Mouse (Mus musculus): Measurements from ENCODE around the gene Gm17416. TPM values are rescaled to one million over a fixed set of nuclear protein-coding genes. Genes with fewer than 3 reads are reported as not detected.

Gene Gm17416
- polyA plus RNA-seq, 1 experiment from 2014 or later: not detected

DNA sequence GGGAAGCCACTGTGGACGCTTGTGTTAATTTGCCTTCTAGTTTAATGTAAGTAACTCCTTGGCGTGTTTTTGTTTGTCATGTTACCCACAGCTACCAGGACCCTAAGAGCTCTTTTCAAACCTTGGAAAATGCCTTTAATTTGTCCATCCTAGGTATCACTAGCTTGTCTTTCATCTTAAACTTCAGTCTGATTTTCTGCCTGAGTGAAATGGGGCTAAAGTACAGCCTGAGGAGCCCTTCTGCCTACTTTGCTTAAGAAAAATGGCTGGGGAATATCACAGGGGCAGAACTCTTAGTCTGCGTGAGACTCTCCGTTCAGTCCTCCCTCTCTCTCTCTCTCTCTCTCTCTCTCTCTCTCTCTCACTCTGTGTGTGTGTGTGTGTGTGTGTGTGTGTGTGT lies 743 bp downstream of the Gm17416 start:
- 79% methylated on average over 4 of the region's 4 CpGs for WGBS
- no peak for ATAC-seq
- Histone ChIP-seq H3K9me3 (ENCODE audit: control insufficient read depth, low read length) (no peaks in the 10 kb centered on the region), H3K4me2 (ENCODE audit: low read length) (no peak overlapping the region), H3K4me1 (ENCODE audit: control insufficient read depth, insufficient read depth, low read depth, low read length) (no peaks in the 10 kb centered on the region), H3K36me3 (ENCODE audit: control insufficient read depth, insufficient read depth, low read length) (no peaks in the 10 kb centered on the region), H3K27ac (ENCODE audit: low read depth, low read length) (no peak overlapping the region), H3K27me3 (replicated peaks; ENCODE audit: control insufficient read depth, insufficient read depth, low read length) (no peaks in the 10 kb centered on the region), H3K4me3 (ENCODE audit: low read length) (no peak overlapping the region), H3K9ac (ENCODE audit: low read depth, low read length) (no peak overlapping the region)

DNA sequence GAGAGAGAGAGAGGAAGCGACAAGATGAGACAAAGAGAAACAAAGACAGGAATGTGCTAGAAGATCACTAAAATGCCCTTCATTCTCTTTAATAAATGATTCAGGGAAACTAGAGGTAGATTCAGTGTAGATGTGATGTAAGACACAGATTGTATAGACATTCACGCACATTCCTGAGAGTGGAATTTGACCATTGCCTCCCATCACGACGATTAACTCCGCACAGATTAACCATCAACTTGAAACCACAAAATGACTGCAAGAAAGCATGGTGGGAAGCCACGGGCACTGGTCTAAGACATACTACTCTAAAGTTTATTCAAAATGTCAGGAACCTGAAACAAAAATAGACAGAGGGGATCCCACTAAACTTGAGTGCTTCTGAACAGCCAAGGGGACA lies 1.2 kb downstream of the Gm17416 start:
- Histone ChIP-seq H3K36me3 (ENCODE audit: control insufficient read depth, insufficient read depth, low read length) (no peaks in the 10 kb centered on the region), H3K9ac (ENCODE audit: low read depth, low read length) (no peak overlapping the region), H3K4me3 (ENCODE audit: low read length) (no peak overlapping the region), H3K27ac (ENCODE audit: low read depth, low read length) (no peak overlapping the region), H3K4me2 (ENCODE audit: low read length) (no peak overlapping the region), H3K9me3 (ENCODE audit: control insufficient read depth, low read length) (no peaks in the 10 kb centered on the region), H3K4me1 (ENCODE audit: control insufficient read depth, insufficient read depth, low read depth, low read length) (no peaks in the 10 kb centered on the region), H3K27me3 (replicated peaks; ENCODE audit: control insufficient read depth, insufficient read depth, low read length) (no peaks in the 10 kb centered on the region)
- ATAC-seq: no peak
- 79% methylated on average over 6 of the region's 6 CpGs for WGBS

DNA sequence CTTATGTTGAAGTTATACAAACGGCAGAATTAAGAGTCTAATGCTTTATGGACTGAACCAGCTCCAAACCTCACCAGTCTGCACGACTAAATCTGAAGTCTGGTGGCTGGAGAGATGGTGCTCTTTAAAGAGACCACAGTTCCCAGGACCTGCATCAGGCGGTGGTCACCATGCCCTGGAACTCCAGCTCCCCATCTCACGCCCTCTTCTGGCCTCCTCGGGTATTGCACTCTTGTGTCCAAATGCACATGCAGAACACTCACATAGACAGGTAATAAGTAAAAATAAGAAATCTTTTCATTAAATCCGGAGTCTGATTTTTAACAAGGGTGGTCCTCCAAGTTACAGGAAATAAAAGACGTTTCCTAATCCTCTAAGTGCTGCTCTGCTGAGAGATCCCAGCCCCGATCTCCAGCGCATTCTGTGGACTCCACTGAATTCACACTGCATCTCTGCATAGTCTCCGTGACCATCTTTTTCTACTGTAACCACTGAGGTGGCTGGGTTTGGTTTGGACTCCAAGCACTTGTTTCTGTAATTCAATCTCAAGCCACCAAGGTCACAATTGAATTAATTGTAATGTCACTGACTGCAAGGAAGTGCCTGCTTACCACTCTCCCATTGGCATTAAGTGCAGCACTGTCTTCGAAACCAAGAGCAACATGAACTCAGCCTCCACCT lies 3.1 kb downstream of the Gm17416 start, which contains the start of gene Defb21:
TSS of gene Defb21 (plus strand) at position 631 of the 681 bp plus-strand sequence.
- Histone ChIP-seq H3K9ac (ENCODE audit: low read depth, low read length) (no peak within 1 kb of the TSS), H3K9me3 (ENCODE audit: control insufficient read depth, low read length) (no peaks in the 10 kb centered on the region), H3K4me2 (ENCODE audit: low read length) (no peak within 1 kb of the TSS), H3K4me3 (ENCODE audit: low read length) (no peak within 1 kb of the TSS), H3K27me3 (replicated peaks; ENCODE audit: control insufficient read depth, insufficient read depth, low read length) (no peaks in the 10 kb centered on the region), H3K36me3 (ENCODE audit: control insufficient read depth, insufficient read depth, low read length) (no peaks in the 10 kb centered on the region), H3K27ac (ENCODE audit: low read depth, low read length) (no peak within 1 kb of the TSS), H3K4me1 (ENCODE audit: control insufficient read depth, insufficient read depth, low read depth, low read length) (no peaks in the 10 kb centered on the region)
- 64% methylated on average over 11 of the region's 11 CpGs for WGBS
- no peak for ATAC-seq

DNA sequence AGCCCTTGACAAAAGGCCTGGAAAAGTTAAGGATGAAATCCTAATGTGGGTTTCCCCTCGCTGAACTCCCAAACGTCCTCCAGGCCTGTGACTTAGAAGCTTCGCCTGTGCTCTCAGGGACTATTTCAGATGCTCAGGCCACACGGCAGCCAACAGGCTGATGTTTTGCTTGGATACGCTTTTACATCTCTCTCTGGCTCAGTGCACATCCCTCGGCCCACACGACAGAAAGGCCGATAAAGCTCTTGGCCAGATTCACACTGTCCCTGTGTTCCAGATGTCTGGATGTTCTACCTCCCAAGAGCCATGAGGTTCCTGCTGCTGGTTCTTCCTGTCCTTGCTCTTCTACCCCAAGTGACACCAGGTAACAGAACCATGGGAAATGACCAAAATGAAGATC lies 4.3 kb downstream of the Gm17416 start:
- 86% methylated on average over 8 of the region's 8 CpGs for WGBS
- Histone ChIP-seq H3K4me3 (ENCODE audit: low read length) (no peak overlapping the region), H3K4me1 (ENCODE audit: control insufficient read depth, insufficient read depth, low read depth, low read length) (no peaks in the 10 kb centered on the region), H3K4me2 (ENCODE audit: low read length) (no peak overlapping the region), H3K36me3 (ENCODE audit: control insufficient read depth, insufficient read depth, low read length) (no peaks in the 10 kb centered on the region), H3K9ac (ENCODE audit: low read depth, low read length) (no peak overlapping the region), H3K27me3 (replicated peaks; ENCODE audit: control insufficient read depth, insufficient read depth, low read length) (no peaks in the 10 kb centered on the region), H3K27ac (ENCODE audit: low read depth, low read length) (no peak overlapping the region), H3K9me3 (ENCODE audit: control insufficient read depth, low read length) (no peaks in the 10 kb centered on the region)
- no peak for ATAC-seq

DNA sequence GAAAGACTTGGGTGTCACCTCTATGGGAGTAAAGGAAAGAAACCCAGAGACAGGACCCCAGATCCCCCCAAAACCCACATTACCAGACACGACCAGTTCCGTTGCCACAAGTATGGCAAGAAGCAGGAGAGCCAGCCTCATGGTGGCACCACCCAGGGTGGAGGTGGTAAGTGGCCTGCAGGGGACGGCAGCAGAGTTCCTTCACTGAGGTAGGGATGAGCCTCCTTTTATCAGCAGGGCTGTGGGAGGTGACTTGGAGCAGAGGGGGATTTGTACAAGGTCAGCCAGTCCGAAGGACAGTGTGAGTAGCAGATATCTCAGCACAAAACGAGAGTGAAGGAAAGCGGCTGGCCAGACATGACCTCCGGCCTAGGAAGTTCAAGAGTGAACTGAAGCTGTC lies 11.0 kb downstream of the Gm17416 start, which contains the start of gene Defb19:
TSS of gene Defb19 (minus strand) at position 206 of the 400 bp plus-strand sequence.
- Histone ChIP-seq H3K4me3 (ENCODE audit: low read length) (no peak within 1 kb of the TSS), H3K27me3 (replicated peaks; ENCODE audit: control insufficient read depth, insufficient read depth, low read length) (no peaks in the 10 kb centered on the region), H3K4me2 (ENCODE audit: low read length) (no peak within 1 kb of the TSS), H3K4me1 (ENCODE audit: control insufficient read depth, insufficient read depth, low read depth, low read length) (no peaks in the 10 kb centered on the region), H3K27ac (ENCODE audit: low read depth, low read length) (no peak within 1 kb of the TSS), H3K9ac (ENCODE audit: low read depth, low read length) (no peak within 1 kb of the TSS), H3K9me3 (ENCODE audit: control insufficient read depth, low read length) (no peaks in the 10 kb centered on the region), H3K36me3 (ENCODE audit: control insufficient read depth, insufficient read depth, low read length) (no peaks in the 10 kb centered on the region)
- WGBS: 74% methylated on average over 7 of the region's 7 CpGs
- no peak for ATAC-seq

DNA sequence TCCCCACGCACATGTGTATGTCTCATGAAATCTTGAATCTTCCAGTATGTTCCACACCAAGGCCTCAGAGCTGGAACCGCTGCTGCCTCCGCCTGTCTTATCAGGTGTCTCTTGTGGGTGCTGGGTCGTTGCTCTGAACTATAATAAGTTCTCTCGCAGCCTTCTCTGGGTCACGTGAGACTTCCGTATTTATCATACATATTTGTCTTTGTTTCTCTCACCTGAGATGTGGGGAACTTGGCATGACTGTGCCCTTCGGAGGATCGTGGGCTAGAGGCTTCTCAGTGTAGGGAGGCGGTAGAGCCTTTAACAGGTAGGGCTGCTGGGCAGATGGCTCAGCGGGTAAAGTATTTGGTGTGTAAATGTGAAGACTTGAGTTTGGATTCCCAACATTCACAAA lies 11.5 kb downstream of the Gm17416 start:
- Histone ChIP-seq H3K9me3 (ENCODE audit: control insufficient read depth, low read length) (no peaks in the 10 kb centered on the region), H3K9ac (ENCODE audit: low read depth, low read length) (no peak overlapping the region), H3K4me1 (ENCODE audit: control insufficient read depth, insufficient read depth, low read depth, low read length) (no peaks in the 10 kb centered on the region), H3K4me3 (ENCODE audit: low read length) (no peak overlapping the region), H3K36me3 (ENCODE audit: control insufficient read depth, insufficient read depth, low read length) (no peaks in the 10 kb centered on the region), H3K27me3 (replicated peaks; ENCODE audit: control insufficient read depth, insufficient read depth, low read length) (no peaks in the 10 kb centered on the region), H3K4me2 (ENCODE audit: low read length) (no peak overlapping the region), H3K27ac (ENCODE audit: low read depth, low read length) (no peak overlapping the region)
- ATAC-seq: no peak
- WGBS: 91% methylated on average over 11 of the region's 11 CpGs

DNA sequence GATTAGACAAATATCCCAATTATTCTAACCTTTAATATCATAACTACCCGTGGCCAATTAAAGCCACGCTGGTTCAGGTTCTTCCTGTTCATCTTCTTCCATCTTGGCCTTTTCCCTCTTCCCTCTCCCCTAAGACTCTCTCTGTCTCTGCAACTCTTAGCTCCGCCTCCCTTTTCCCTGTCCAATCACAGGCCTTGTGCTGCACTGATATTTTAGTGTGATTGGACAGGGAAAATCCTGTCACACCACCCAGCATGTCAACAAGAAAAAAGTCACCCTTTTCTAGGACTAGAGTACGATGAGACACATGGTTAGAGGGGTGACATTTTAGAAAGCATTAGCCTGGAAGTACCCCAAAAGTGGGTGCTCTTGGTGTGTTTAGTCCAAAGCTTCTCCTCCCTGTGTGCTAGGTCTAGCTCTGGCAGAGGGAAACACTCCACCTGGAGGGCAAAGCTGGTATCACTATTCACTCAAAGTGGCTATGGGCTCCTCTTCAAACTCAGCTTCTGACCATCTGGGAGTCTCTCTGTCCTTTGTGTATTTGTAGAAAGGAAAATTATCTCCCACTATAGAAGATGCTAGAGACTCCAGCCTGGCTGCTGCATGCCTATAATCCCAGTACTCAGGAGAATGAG lies 17.9 kb downstream of the Gm17416 start:
- Histone ChIP-seq H3K27ac (ENCODE audit: low read depth, low read length) (no peak overlapping the region), H3K9ac (ENCODE audit: low read depth, low read length) (no peak overlapping the region), H3K4me3 (ENCODE audit: low read length) (no peak overlapping the region), H3K9me3 (ENCODE audit: control insufficient read depth, low read length) (no peaks in the 10 kb centered on the region), H3K27me3 (replicated peaks; ENCODE audit: control insufficient read depth, insufficient read depth, low read length) (no peaks in the 10 kb centered on the region), H3K4me2 (ENCODE audit: low read length) (no peak overlapping the region), H3K4me1 (ENCODE audit: control insufficient read depth, insufficient read depth, low read depth, low read length) (no peaks in the 10 kb centered on the region), H3K36me3 (ENCODE audit: control insufficient read depth, insufficient read depth, low read length) (no peaks in the 10 kb centered on the region)
- 76% methylated on average over 4 of the region's 4 CpGs for WGBS
- ATAC-seq: no peak

DNA sequence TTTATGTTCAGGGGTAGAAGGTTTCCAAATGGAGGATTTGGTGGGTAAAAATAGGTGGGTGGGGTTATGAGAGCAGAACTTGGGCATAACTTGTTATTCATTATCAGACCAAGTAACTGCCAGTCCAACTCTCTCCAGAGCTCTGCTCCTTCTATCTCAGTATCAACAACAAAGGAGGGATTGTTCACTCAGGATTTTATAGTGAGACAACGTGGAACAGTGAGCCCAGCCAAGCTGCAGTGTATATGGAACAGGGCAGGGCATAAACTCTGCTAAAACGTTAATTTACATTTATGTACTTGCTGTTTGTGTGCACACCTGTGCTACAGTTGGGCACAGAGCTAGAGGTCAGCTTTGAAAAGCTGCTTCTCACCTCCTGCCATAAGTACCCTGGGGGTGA lies 19.3 kb downstream of the Gm17416 start:
- H3K9ac ChIP-seq (ENCODE audit: low read depth, low read length): no peak overlapping the region
- H3K27ac ChIP-seq (ENCODE audit: low read depth, low read length): no peak overlapping the region
- H3K4me3 ChIP-seq (ENCODE audit: low read length): no peak overlapping the region
- H3K4me1 ChIP-seq (ENCODE audit: control insufficient read depth, insufficient read depth, low read depth, low read length): no peaks in the 10 kb centered on the region
- H3K27me3 ChIP-seq (replicated peaks; ENCODE audit: control insufficient read depth, insufficient read depth, low read length): no peaks in the 10 kb centered on the region
- no peaks in the 10 kb centered on the region for H3K9me3 ChIP-seq (ENCODE audit: control insufficient read depth, low read length)
- no peak overlapping the region for H3K4me2 ChIP-seq (ENCODE audit: low read length)
- no peaks in the 10 kb centered on the region for H3K36me3 ChIP-seq (ENCODE audit: control insufficient read depth, insufficient read depth, low read length)
- 55% methylated on average over 2 of the region's 2 CpGs for WGBS
- no peak for ATAC-seq

DNA sequence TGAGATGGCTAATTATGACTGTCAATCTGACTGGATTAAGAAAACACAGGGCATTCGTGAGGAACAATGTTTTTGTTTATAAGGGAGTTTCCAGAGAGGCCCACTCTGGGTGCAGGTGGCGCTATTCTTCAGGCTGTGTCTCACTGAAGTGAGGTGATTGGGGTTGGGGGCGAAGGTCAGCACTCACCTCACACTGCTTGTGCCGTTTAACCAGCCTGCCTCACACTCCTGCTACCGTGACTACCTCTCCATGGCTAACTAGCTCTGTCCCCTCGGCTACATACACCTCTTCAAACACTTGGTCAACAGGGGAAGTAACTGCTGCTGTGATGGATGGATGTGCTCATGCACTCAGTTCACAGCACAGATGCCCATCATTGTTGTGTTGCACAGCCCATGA lies 19.9 kb downstream of the Gm17416 start:
- no peaks in the 10 kb centered on the region for H3K4me1 ChIP-seq (ENCODE audit: control insufficient read depth, insufficient read depth, low read depth, low read length)
- H3K9ac ChIP-seq (ENCODE audit: low read depth, low read length): no peak overlapping the region
- no peaks in the 10 kb centered on the region for H3K9me3 ChIP-seq (ENCODE audit: control insufficient read depth, low read length)
- ATAC-seq: no peak
- no peaks in the 10 kb centered on the region for H3K36me3 ChIP-seq (ENCODE audit: control insufficient read depth, insufficient read depth, low read length)
- H3K4me2 ChIP-seq (ENCODE audit: low read length): no peak overlapping the region
- 57% methylated on average over 6 of the region's 6 CpGs for WGBS
- H3K27me3 ChIP-seq (replicated peaks; ENCODE audit: control insufficient read depth, insufficient read depth, low read length): no peaks in the 10 kb centered on the region
- H3K27ac ChIP-seq (ENCODE audit: low read depth, low read length): no peak overlapping the region
- no peak overlapping the region for H3K4me3 ChIP-seq (ENCODE audit: low read length)

Measured in hindbrain, embryonic 16.5 days (tissue).